Mouse (Mus musculus) lung, embryonic 14.5 days (tissue): ENCODE results near the gene Slc39a13. TPM values are rescaled to one million over a fixed set of nuclear protein-coding genes. Genes with fewer than 3 reads are reported as not detected.

Experiments
- ATAC-seq: fragments of 200-750 bp; cut with Nextera tagmentation; 2 replicates; pipeline ENCODE4 v1.8.0; 2017; ENCODE audit warnings: mild to moderate bottlenecking, moderate TSS enrichment, moderate library complexity; ENCODE audit not compliant: insufficient read depth
- DNase-seq: peaks from one replicate; pipeline ENCODE4 v3.0.0-alpha.2; 2015
- H3K27ac ChIP-seq: fragments of 300-500 bp; sonication (generic); 2 replicates; pipeline ENCODE4 v1.5.1; 2014; ENCODE audit warnings: low read depth, mild to moderate bottlenecking, moderate library complexity
- H3K27me3 ChIP-seq: fragments of 300-500 bp; sonication (generic); 2 replicates; pipeline ENCODE4 v1.6.1; 2014; ENCODE audit warnings: low read length, control low read depth; ENCODE audit not compliant: insufficient read depth
- H3K36me3 ChIP-seq: fragments of 300-500 bp; sonication (generic); 2 replicates; pipeline ENCODE4 v1.6.1; 2014; ENCODE audit warnings: control low read depth; ENCODE audit not compliant: insufficient read depth
- H3K4me1 ChIP-seq: fragments of 300-500 bp; sonication (generic); 2 replicates; pipeline ENCODE4 v1.6.1; 2014; ENCODE audit warnings: antibody characterized with exemption, control low read depth; ENCODE audit not compliant: insufficient read depth
- H3K4me2 ChIP-seq: fragments of 300-500 bp; sonication (generic); 2 replicates; pipeline ENCODE4 v1.6.1; 2014; ENCODE audit warnings: mild to moderate bottlenecking
- H3K4me3 ChIP-seq: fragments of 300-500 bp; sonication (generic); 2 replicates; pipeline ENCODE4 v1.5.1; 2014; ENCODE audit warnings: low read depth, low read length
- H3K9ac ChIP-seq: fragments of 300-500 bp; sonication (generic); 2 replicates; pipeline ENCODE4 v1.6.1; 2014
- H3K9me3 ChIP-seq: fragments of 300-500 bp; sonication (generic); 2 replicates; pipeline ENCODE4 v1.6.1; 2016; ENCODE audit warnings: low read depth, low read length, control low read depth
- CTCF ChIP-seq: IDR thresholded peaks from 2 replicates; pipeline ENCODE4 v1.5.1; 2016; ENCODE audit warnings: antibody characterized with exemption, low read depth
- WGBS: fragments of 180-500 bp; shearing (Covaris S2); extraction: QIAGEN DNeasy Blood & Tissue Kit; methylation state at CpG from one replicate; pipeline ENCODE4 v1.1.7; 2014; 5-methylcytosine and 5-hydroxymethylcytosine counted together
- polyA plus RNA-seq: library from polyadenylated mRNA; unstranded; fragments of >200 nt; fragmentation: Nextera tagmentation; extraction: Ambion mirVana; gene quantifications from 2 replicates; pipeline ENCODE4 v1.2.1, GENCODE M21; 2014

Slc39a13 gene
- polyA plus RNA-seq, 1 experiment from 2014 or later: 33.3 TPM

GRCm38 (mm10) chr2:91015386-91015785, 54.8 kb downstream of the Slc39a13 start:
- DNase-seq (no peak), ATAC-seq (no peak)
- peaks cover 68% of the 10 kb centered on the region for H3K36me3 ChIP-seq
- no peak for TF ChIP-seq CTCF
- H3K4me2 ChIP-seq: no peak overlapping the region
- WGBS: 75% methylated on average over 4 of the region's 4 CpGs
- H3K9me3 ChIP-seq: no peaks in the 10 kb centered on the region
- no peaks in the 10 kb centered on the region for H3K4me1 ChIP-seq
- no peak overlapping the region for H3K9ac ChIP-seq
- H3K27ac ChIP-seq: no peak overlapping the region
- no peaks in the 10 kb centered on the region for H3K27me3 ChIP-seq
- no peak overlapping the region for H3K4me3 ChIP-seq

- no peaks in the 10 kb centered on the region for H3K27me3 ChIP-seq
- H3K36me3 ChIP-seq: peaks cover 74% of the 10 kb centered on the region
- no peak overlapping the region for H3K4me2 ChIP-seq
- H3K4me3 ChIP-seq: no peak overlapping the region
- H3K9ac ChIP-seq: no peak overlapping the region
- DNase-seq: no peak
- no peaks in the 10 kb centered on the region for H3K4me1 ChIP-seq
- no peaks in the 10 kb centered on the region for H3K9me3 ChIP-seq
- H3K27ac ChIP-seq: no peak overlapping the region
- 84% methylated on average over 2 of the region's 2 CpGs for WGBS
- no peak for TF ChIP-seq CTCF
- ATAC-seq: no peak
Observed at GRCm38 (mm10) chr2:91013881-91014280, 56.3 kb downstream of the Slc39a13 start.

Other genes with a start within 250 kb of the Slc39a13 start
- gene Mtch2, start 223.3 kb downstream of the Slc39a13 start, polyA plus RNA-seq: 228 and 241 TPM in 2 replicates
- gene C1qtnf4, start 184.6 kb downstream of the Slc39a13 start, polyA plus RNA-seq: 3.1 and 3.6 TPM in 2 replicates
- gene Kbtbd4, start 165.7 kb downstream of the Slc39a13 start, polyA plus RNA-seq: 28.7 and 32.5 TPM in 2 replicates
- 186 and 198 TPM in 2 replicates for gene Ndufs3, start 165.6 kb downstream of the Slc39a13 start, polyA plus RNA-seq
- gene Celf1, start 130.0 kb downstream of the Slc39a13 start, polyA plus RNA-seq: 65.0 and 68.0 TPM in 2 replicates
- gene Rapsn, start 34.8 kb downstream of the Slc39a13 start, polyA plus RNA-seq: 1.5 and 1.6 TPM in 2 replicates
- gene Psmc3, start 16.4 kb downstream of the Slc39a13 start, polyA plus RNA-seq: 300 and 322 TPM in 2 replicates
- 6.2 TPM in 2 replicates for gene Spi1, start 12.0 kb upstream of the Slc39a13 start, polyA plus RNA-seq
- gene Mybpc3, start 47.7 kb upstream of the Slc39a13 start, polyA plus RNA-seq: 0.47 and 7.7 TPM in 2 replicates
- 7.6 and 8.6 TPM in 2 replicates for gene Madd, start 113.4 kb upstream of the Slc39a13 start, polyA plus RNA-seq
- 14.2 and 15.7 TPM in 2 replicates for gene Nr1h3, start 132.4 kb upstream of the Slc39a13 start, polyA plus RNA-seq
- gene Acp2, start 132.5 kb upstream of the Slc39a13 start, polyA plus RNA-seq: 33.8 and 34.3 TPM in 2 replicates
- gene Ddb2, start 166.6 kb upstream of the Slc39a13 start, polyA plus RNA-seq: 14.6 and 17.3 TPM in 2 replicates
- gene Pacsin3, start 185.5 kb upstream of the Slc39a13 start, polyA plus RNA-seq: 41.2 and 46.9 TPM in 2 replicates
- gene Arfgap2, start 194.6 kb upstream of the Slc39a13 start, polyA plus RNA-seq: 81.1 and 81.2 TPM in 2 replicates